Mouse (Mus musculus) liver, adult 2 months (tissue): ENCODE measurements around the gene Dnajc16. TPM values are rescaled to one million over a fixed set of nuclear protein-coding genes. Genes with fewer than 3 reads are reported as not detected.

Experiments
- DNase-seq: peaks from one replicate; pipeline ENCODE4 v3.0.0-alpha.2; 2011; ENCODE audit warnings: low read depth, low spot score; ENCODE audit errors: extremely low read depth
- H3K27ac ChIP-seq: fragments of 200-500 bp; replicated peaks from 2 replicates; pipeline ENCODE4 v1.5.1; 2012; ENCODE audit warnings: low read depth, mild to moderate bottlenecking, control low read depth, inconsistent platforms, low read length; ENCODE audit not compliant: insufficient read depth
- H3K27me3 ChIP-seq: fragments of 200-500 bp; 2 replicates; pipeline ENCODE4 v1.6.1; 2012; ENCODE audit warnings: mild to moderate bottlenecking, moderate library complexity, low read length, inconsistent platforms; ENCODE audit not compliant: control insufficient read depth, insufficient read depth
- H3K36me3 ChIP-seq: fragments of 200-500 bp; 2 replicates; pipeline ENCODE4 v1.6.1; 2012; ENCODE audit warnings: low read length, inconsistent platforms; ENCODE audit not compliant: control insufficient read depth, insufficient read depth
- H3K4me1 ChIP-seq: fragments of 200-500 bp; 2 replicates; pipeline ENCODE4 v1.6.1; 2011; ENCODE audit warnings: low read length; ENCODE audit not compliant: control insufficient read depth, insufficient read depth
- H3K4me3 ChIP-seq: fragments of 200-500 bp; 2 replicates; pipeline ENCODE4 v1.5.1; 2011; ENCODE audit warnings: low read depth, mild to moderate bottlenecking, control low read depth, low read length, moderate library complexity; ENCODE audit not compliant: insufficient read depth
- H3K79me2 ChIP-seq: fragments of 200-500 bp; 2 replicates; pipeline ENCODE4 v1.6.1; 2012; ENCODE audit warnings: inconsistent platforms, mild to moderate bottlenecking, low read length, moderate library complexity; ENCODE audit not compliant: control insufficient read depth, insufficient read depth
- H3K9ac ChIP-seq: fragments of 200-500 bp; 2 replicates; pipeline ENCODE4 v1.6.1; 2012; ENCODE audit warnings: low read depth, mild to moderate bottlenecking, control low read depth, inconsistent platforms, low read length
- CTCF ChIP-seq: fragments of 200-500 bp; IDR thresholded peaks from 2 replicates; pipeline ENCODE4 v1.5.1; 2011; ENCODE audit warnings: low read depth, low read length, control low read depth
- POLR2A ChIP-seq: fragments of 200-500 bp; IDR thresholded peaks from 2 replicates; pipeline ENCODE4 v1.6.1; 2011; ENCODE audit warnings: low read length, control low read depth; ENCODE audit not compliant: insufficient read depth; ENCODE audit errors: extremely low read depth
- WGBS: fragments of 180-500 bp; shearing (Covaris S2); methylation state at CpG from one replicate; pipeline ENCODE4 v1.1.7; 2018; 5-methylcytosine and 5-hydroxymethylcytosine counted together
- polyA plus RNA-seq: library from polyadenylated mRNA; depleted of rRNA; stranded (reverse); fragments of >200 nt; gene quantifications from 2 replicates; pipeline ENCODE4 v1.2.3, GENCODE M21; 2012
- total RNA-seq: library from RNA; depleted of rRNA; stranded (reverse); fragments of >200 nt; gene quantifications from 2 replicates; pipeline ENCODE4 v1.2.3, GENCODE M21; 2014

Gene Dnajc16
- total and polyA plus RNA-seq, 2 experiments, result 3.8 to 5.6 TPM

GRCm38 (mm10) chr4:141827401-141827800 lies 36.7 kb upstream of the Dnajc16 start:
- Histone ChIP-seq H3K36me3 (no peaks in the 10 kb centered on the region), H3K4me1 (peaks cover 7% of the 10 kb centered on the region), H3K79me2 (no peaks in the 10 kb centered on the region), H3K9ac (no peak overlapping the region), H3K27ac (no peak overlapping the region), H3K4me3 (no peak overlapping the region), H3K27me3 (no peaks in the 10 kb centered on the region)
- TF ChIP-seq POLR2A, result no peak
- no peak for TF ChIP-seq CTCF
- DNase-seq, result peak; percentile 74
- 60% methylated on average over 2 of the region's 2 CpGs for WGBS

- Histone ChIP-seq H3K4me1 (peaks cover 11% of the 10 kb centered on the region), H3K4me3 (no peak within 1 kb of the TSS), H3K36me3 (no peaks in the 10 kb centered on the region), H3K27me3 (no peaks in the 10 kb centered on the region), H3K27ac (no peak within 1 kb of the TSS), H3K9ac (no peak within 1 kb of the TSS), H3K79me2 (no peaks in the 10 kb centered on the region)
- peak; percentile 35 for DNase-seq
- no peak for TF ChIP-seq POLR2A
- TF ChIP-seq CTCF, result no peak
- WGBS, result 58% methylated on average over 5 of the region's 5 CpGs
Measured at GRCm38 (mm10) chr4:141826060-141826459, 35.3 kb upstream of the Dnajc16 start, which contains the start of gene Cela2a. TSS of gene Cela2a (minus strand) at chr4:141826160.

GRCm38 (mm10) chr4:141822979-141823378 lies 32.2 kb upstream of the Dnajc16 start:
- DNase-seq, result peak; percentile 93
- Histone ChIP-seq H3K27me3 (no peaks in the 10 kb centered on the region), H3K9ac (no peak overlapping the region), H3K27ac (peak overlapping the region; percentile 89), H3K4me3 (no peak overlapping the region), H3K4me1 (peaks cover 11% of the 10 kb centered on the region), H3K79me2 (no peaks in the 10 kb centered on the region), H3K36me3 (no peaks in the 10 kb centered on the region)
- TF ChIP-seq POLR2A, result no peak
- TF ChIP-seq CTCF, result no peak
- 36% methylated on average over 3 of the region's 3 CpGs for WGBS

- 0 out of 2 replicates have a peak overlapping the region, but pooled peaks have one; percentile 12 for H3K27ac ChIP-seq
- H3K4me3 ChIP-seq, result no peak overlapping the region
- H3K4me1 ChIP-seq, result peaks cover 11% of the 10 kb centered on the region
- TF ChIP-seq CTCF, result peak; percentile 48
- TF ChIP-seq POLR2A, result no peak
- 74% methylated on average over 10 of the region's 10 CpGs for WGBS
- H3K27me3 ChIP-seq, result no peaks in the 10 kb centered on the region
- H3K9ac ChIP-seq, result no peak overlapping the region
- no peaks in the 10 kb centered on the region for H3K79me2 ChIP-seq
- H3K36me3 ChIP-seq, result no peaks in the 10 kb centered on the region
- no peak for DNase-seq
Measured at GRCm38 (mm10) chr4:141822089-141822488, 31.4 kb upstream of the Dnajc16 start.

GRCm38 (mm10) chr4:141821178-141821577 lies 30.4 kb upstream of the Dnajc16 start:
- TF ChIP-seq CTCF, result no peak
- no peak for TF ChIP-seq POLR2A
- Histone ChIP-seq H3K27ac (no peak overlapping the region), H3K36me3 (no peaks in the 10 kb centered on the region), H3K4me3 (no peak overlapping the region), H3K9ac (no peak overlapping the region), H3K27me3 (no peaks in the 10 kb centered on the region), H3K79me2 (no peaks in the 10 kb centered on the region), H3K4me1 (peaks cover 11% of the 10 kb centered on the region)
- 70% methylated on average over 3 of the region's 3 CpGs for WGBS
- DNase-seq, result no peak

- no peak overlapping the region for H3K27ac ChIP-seq
- no peak for DNase-seq
- 97% methylated on average over 7 of the region's 7 CpGs for WGBS
- H3K27me3 ChIP-seq, result no peaks in the 10 kb centered on the region
- peaks cover 11% of the 10 kb centered on the region for H3K4me1 ChIP-seq
- H3K9ac ChIP-seq, result no peak overlapping the region
- peaks cover 1% of the 10 kb centered on the region for H3K36me3 ChIP-seq
- H3K79me2 ChIP-seq, result no peaks in the 10 kb centered on the region
- H3K4me3 ChIP-seq, result no peak overlapping the region
- TF ChIP-seq POLR2A, result no peak
- TF ChIP-seq CTCF, result no peak
Measured at GRCm38 (mm10) chr4:141819316-141819715, 28.6 kb upstream of the Dnajc16 start.
